Mouse (Mus musculus): ENCODE data around the gene Atp6v1g1.

Atp6v1g1 gene

DNA sequence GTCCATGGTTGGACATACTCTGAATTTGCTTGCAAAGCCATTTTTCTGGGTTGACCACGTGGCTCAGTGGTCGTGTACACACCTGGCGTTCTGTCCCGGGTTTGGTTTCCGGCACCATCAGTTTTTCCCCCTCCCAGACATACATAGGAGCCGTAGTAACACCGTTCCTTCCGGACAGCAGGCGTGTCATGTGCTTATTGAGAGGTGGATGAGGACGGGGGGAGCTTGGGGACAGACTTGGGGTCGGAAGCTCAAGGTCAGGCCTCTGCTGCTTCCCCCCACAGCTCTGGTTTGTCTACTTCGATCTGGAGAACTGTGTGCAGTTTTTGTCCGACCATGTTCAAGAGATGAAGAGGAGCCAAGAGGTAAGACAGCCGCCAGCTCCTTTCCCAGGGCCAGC, 35.1 kb downstream of the Atp6v1g1 start:
- DNase-seq (ENCODE audit: low read depth, low spot score) = no peak

DNA sequence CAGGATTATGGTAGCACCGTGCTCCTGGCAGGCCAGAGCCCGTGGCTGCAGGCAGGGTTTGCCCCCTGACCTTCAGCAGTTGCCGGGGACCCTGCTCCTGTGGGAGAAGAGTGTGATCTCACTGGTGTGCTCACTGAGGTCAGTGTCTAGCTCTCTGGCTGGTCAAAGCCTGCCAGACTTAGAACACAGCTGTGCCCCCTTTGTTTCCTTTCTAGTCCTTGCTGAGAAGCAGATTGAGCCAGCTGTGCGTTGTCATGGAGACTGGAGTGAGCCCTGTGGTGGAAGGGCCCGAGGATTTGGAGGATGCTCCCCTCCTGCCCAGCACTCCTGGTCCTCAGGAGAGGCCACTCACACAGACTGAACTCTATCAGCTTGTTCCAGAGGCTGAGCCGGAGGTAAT, 35.5 kb downstream of the Atp6v1g1 start:
- DNase-seq (ENCODE audit: low read depth, low spot score) = no peak

DNA sequence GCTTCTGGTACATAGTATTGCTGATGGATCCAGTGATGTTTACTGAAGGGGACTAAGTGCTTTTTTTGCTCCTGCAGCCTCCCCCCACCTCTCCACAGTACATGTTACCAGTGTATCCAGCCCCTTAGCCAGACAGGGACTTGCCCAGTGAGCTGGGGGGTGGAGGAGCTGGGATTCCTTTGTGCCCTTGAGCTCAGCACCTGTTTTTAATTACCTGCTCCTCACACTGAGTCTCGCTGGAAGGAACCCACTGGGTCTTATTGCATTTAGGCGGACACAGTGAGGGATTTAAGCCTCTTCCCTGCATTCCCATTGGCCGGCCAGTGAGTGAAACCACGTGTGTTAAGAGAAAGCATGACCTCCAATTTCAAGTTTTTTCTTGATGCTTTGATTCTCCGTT, 38.0 kb downstream of the Atp6v1g1 start:
- no peak for DNase-seq (ENCODE audit: low read depth, low spot score)

DNA sequence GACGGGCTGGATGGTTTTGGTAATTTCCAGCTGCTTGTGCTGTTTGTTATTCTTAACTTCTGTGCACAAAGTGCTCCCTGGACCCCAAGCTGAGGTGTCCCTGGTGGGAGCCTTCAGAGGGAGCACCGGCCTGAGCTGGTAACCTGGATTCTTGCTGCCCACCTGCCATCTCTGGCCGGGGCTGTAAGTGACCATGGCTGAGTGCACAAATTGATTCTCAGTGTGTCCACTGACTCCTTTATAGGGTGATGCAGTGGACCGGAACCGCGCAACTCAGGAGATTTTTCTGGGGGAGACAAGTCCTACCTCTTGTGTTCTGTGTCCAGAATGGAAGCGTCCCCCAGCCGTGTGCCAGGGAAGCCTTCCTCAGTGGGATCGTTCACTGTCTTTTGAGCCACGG, 40.6 kb downstream of the Atp6v1g1 start:
- DNase-seq (ENCODE audit: low read depth, low spot score) = no peak

DNA sequence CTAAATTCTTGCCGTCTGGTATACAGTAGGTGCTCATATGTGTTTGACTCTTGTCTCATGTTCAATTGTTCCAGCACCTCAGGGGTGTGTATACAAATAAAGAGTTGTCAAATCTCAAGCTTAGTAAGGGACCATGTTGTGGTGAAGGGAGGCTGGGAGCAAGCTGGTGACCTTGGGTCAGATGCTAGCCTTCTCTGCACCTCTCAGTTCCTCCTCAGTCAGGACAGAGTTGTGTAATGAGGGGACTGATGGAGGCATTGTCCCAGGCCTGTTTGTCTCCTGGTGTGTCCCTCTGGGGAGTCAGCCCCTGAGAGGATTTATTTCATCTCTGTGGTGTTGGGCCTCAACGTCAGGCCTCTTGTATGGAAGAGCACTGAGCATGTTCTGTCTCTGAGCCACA, 41.7 kb downstream of the Atp6v1g1 start:
- no peak for DNase-seq (ENCODE audit: low read depth, low spot score)

DNA sequence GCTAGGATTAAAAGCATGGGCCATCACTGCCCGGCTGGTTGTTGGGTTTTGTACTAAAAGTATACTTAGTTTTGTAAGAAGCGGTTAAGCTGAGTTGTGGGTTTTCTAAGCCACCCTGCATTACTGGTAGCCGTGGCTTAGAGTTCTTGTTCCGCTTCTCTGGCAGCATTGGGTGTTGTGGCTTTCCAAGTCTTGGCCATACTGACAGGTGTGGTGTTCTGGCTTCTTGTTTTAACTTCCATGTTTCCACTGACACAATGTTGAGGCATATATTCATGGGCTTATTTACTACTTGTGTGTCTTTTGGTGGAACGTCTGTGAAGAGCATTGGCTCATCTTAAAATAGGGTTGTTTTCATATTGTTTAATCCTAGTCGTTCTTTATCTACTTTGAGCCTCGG, 45.4 kb downstream of the Atp6v1g1 start:
- DNase-seq (ENCODE audit: low read depth, low spot score) = no peak

DNA sequence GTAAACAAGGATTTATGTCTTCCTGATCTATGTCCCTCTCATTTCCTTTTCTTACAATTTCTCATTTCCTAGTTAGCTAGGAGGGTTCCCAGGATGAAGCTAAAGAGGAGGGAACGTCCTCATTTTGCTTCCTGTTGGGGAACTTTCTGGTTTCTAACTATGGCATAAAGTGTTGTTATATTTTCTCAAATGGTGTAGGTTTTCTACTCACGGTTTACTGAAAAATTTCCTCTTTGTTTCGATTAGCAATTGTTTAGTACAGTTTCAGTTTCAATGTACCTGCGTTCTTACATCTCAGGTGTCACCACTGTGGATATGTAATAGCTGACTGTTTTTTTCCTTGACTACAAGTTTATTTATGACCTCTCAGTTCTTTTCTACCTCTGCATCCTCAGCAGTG, 46.0 kb downstream of the Atp6v1g1 start:
- no peak for DNase-seq (ENCODE audit: low read depth, low spot score)

DNA sequence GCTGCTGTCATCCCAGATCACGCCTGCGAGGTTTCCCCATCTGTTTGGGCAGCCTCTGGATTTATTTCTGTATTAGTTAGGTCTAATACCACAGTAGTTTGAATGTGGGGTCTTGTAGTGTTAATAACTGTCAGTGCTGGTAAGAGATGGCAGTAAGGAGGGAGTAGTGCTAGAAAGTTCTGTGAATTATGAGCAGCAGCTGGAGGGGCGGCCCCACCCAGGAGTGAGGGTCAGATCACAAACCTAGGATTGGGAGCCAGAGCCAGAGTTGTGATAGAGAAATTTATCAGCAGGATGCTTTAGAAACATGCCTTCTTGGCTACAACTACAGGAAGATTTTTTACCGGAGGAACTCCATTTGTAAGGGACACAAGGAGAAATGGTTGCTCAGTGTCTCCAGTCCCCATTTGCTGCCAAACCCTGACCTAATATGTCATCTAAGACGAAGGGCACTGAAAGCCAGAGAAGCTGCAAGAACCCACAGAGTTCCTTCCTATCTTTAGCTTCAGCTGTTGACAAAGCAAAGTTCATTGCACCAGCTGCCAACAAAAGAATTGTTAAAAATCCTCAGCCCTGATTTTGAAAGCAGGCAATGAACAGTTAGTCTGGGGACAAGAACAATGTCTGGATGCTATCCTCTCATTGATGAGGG, 50.0 kb downstream of the Atp6v1g1 start:
- peak; percentile 62 for DNase-seq (ENCODE audit: low read depth, low spot score)

DNA sequence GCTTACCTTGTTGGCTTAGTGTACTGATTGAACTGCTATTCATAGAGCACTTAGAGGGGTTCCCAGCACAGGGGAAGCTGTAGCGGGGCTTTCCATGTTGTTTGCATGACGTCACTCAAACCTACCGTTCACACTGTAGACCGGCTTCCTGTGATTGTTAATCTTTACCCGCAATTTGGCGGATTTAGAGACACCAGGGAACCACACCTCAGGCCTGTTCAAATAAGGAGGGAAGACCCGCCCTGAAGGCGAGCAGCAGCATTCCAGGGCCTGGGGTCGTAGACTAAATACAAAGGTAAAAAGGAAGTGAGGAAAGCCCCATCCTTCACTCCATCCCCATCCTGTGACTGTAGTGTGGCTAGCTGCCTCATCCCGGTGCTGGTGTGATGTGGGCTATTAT, 50.7 kb downstream of the Atp6v1g1 start:
- no peak for DNase-seq (ENCODE audit: low read depth, low spot score)

DNA sequence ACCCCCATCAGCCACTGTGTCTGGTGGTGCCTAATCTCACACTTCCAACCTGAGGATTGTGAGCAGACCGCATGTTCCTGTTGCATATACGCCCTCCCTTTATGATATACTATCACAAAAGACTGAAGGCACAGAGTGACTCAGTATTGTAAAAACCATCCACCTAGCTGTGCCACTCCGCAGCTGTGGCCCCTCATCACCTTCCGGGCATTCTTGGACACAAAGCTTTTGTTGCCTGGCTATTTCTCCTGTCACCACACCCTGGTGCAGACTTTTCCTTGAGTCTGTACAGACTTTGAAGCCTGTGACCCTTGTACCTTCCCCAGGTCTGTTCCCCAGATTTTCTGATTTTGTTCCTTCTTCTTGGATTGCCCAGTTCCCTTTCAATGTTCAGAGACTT, 51.4 kb downstream of the Atp6v1g1 start:
- DNase-seq (ENCODE audit: low read depth, low spot score) = no peak

Measured in skeletal muscle tissue, adult 2 months (tissue).